Mouse (Mus musculus) left cerebral cortex, postnatal 36 days (tissue): ENCODE measurements at regions not wholly inside any gene's neighbourhood (a gene's known extent, or its start where the extent isn't known, plus 50 kb on each side); places are given as distances from the start of the nearest gene placed in this dataset.

Experiments used
- DNase-seq, 2 experiments: peaks; one replicate each; pipeline ENCODE4 v3.0.0; 2021 to 2022; ENCODE audit warnings: low spot score in 2 of 2, mixed read lengths in 1 of 2
- intact Hi-C: fragments of 180-260 bp; cut with DNase I; formaldehyde crosslinking; loops from one replicate; pipeline ENCODE4 v1.15.1; 2025

DNA sequence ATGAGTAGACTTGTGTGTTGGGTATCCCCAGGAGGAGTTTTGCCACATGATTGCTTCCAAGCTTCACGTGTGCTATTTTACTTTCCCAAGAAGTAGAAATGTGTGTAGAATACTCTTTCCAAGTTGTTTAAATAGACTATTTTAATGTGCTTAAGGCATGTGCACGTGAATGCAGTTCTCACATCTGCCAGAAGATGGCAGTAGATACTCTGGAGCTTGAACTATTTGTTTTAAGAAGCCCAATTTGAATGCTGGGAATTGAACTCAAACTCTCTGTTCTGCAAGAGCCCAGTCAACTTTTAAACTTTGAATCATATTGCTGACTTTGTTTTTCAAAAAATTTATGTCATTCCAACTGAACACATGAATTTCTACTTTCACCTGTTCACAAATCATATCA is 431.3 kb upstream of the Reg3g start:
- no peak for DNase-seq

DNA sequence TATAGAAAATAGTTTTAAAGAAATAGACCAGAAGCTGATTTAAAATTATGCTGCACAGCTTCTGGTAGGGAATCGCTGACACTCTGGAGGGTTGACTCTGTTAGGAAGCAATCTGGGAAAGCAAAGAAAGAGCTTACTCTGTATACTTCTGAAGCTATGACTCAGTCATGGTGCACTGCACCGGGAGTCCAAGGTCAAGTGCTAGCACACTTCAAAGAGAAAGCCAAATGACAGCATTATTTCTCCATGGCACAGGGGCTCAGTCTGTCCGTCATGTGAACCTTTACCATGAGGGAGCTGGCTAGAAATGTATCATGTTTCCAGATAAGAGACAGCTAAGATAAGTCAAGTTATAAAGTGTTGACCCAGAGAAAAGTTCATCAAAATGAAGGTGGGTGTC is 424.1 kb upstream of the Reg3g start:
- DNase-seq: no peak
- intact Hi-C loops: loop anchor here (10.0 kb wide), 1 partner anchor 348 kb away; no protein-coding TSS in a partner anchor

More for the DNA sequence above, 431.3 kb upstream of the Reg3g start:
- intact Hi-C loops: loop anchor here (10.0 kb wide), 1 partner anchor 355 kb away; no protein-coding TSS in a partner anchor

DNA sequence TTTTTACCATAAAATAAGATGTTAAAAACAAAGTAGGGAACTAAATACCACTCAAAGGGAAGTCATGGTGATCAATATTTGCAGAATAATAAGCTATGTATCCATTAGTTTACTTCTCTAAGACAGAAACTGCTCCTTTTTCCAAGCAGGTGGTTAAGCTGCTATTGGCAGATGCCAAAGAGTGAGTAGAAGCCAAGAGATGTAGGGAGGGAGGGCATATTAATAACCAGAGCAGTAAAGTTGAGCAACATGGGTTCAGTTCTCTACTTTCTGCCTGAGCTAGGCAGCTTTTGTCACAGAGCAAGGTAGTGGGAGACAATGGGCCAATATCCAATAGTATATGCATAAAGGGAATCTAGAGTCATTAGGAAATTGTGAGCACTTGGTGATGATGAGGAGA is 394.4 kb upstream of the Reg3g start:
- intact Hi-C loops: no loop called here

DNA sequence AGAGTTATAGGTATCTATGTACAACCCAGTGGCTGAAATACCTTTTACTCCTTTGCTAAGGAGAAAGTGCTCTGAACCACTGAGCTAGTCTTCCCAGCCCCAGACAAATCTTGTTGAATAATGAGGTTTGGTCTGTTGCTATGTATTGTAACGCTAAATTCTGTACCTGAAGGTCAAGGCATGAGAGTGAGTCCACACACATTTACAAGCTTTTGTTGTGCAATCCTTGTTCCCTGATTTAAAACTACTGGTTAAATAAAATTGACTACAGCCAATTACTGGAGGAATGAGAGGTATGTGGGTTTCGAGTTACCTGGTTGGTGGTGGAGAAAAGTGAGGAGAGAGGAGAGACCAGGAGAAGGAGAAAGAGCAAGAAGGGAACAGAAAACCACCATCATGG is 372.6 kb upstream of the Reg3g start:
- intact Hi-C loops: no loop called here
- DNase-seq: no peak

More for the DNA sequence above, 394.4 kb upstream of the Reg3g start:
- no peak for DNase-seq

DNA sequence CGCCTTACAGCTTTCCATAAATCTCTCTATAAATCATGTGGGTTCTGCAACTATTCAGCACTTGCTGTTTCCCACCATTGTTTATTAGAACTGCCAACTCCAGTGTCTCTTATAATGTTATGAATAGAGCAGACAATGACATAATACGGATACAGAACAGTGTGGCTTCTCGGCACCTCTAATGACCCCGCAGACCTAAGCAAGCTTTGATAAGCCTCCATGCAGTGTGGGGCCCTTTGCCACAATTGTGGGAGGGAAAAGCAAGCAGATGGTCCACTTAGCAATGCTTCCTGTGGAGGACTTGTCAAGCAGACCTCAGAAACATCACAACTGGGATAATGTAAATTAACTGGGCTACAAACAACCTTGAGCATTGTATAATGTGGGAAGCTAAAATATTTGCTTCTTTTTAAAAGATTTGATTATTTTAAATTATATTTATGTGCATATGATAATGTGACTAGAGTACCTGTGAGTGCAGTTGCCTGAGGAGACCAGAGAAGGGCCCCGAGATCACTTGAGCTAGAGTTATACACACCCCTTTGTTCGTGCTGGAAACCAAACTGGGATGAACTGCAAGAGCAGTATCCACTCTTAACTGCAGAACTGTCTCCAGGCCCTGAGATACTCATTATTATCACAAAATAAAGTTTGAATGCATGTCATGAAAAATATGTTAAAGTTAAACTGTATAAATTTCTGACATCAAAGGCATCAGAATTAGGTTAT is 357.4 kb upstream of the Reg3g start:
- DNase-seq: no peak
- intact Hi-C loops: no loop called here

DNA sequence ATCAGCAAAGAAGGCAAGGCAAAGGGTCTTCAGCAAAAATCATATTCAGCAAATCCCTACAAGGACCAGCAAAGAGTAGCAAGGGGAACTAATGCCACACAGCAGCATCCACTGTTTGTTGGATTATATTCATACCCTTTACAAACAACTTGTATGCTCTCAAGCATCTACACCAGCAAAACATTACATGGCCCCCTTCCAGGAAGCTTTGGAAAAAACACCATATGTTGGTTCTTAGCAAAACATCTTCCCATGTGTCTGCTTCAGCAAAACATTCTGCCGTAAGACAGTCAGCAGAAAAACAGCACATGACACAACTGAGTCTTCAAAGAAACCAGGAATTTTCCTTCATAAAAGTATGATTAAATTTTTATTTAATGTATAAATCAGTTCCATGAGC is 352.6 kb upstream of the Reg3g start:
- intact Hi-C loops: no loop called here

DNA sequence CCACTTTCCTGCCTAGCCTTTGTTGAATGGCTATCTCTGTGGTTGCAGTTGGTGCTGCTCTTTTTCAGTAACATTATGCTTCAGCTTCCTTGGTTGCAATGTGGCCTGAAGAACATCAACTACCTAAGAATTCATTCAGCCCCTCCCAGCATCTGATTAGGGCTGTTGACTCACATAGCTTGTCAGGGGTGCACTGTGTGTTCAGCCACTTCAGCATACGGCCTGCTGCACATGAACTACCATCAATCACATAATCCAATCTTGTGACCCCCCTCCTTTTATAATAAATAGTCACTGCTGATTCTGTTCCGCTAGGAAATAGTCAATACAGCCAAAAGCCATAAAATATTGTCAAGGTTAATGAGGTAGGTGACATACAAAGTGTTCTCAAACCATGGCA is 328.3 kb upstream of the Reg3g start:
- DNase-seq: no peak
- intact Hi-C loops: no loop called here

More for the DNA sequence above, 352.6 kb upstream of the Reg3g start:
- DNase-seq: no peak

DNA sequence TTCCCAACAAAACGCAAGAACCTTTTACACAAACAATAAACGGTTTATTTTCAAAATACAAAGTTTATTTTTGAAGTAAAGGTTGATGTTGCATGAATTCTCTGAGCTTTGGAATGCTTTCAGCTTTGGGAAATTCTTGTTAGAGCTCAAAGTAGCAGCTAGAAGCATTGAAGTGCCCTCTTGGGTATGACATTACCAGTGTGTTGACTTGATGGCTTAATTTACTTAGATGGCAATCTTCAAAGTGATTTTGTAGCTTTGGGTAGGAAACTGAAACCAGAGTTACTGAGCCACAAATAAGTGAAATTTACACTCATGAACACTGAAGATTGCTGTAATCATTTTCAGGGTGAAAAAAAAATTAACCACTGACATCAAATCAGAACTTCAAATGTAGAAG is 320.3 kb upstream of the Reg3g start:
- DNase-seq: no peak
- intact Hi-C loops: no loop called here

DNA sequence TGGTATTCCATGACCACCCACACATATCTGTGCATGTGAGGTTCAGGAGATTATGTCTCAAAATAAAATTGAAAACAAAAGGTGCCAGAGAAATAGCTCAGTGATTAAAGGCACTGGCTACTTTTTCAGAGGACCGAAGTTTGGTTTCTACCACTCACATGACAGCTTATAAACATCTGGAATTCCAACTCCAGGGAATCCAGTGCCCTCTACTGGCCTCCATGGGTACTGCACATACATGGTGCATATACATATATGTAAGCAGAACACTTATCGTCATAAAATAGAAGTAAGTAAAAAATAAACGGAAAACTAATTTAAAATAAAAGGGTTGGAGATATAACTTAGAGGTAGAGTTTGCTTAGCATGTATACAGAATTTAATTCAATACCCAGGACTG is 288.9 kb upstream of the Reg3g start:
- intact Hi-C loops: no loop called here
- DNase-seq: no peak
